Mouse (Mus musculus) hindlimb bud, embryonic 11.5 days (tissue): ENCODE measurements at regions not wholly inside any gene's neighbourhood (a gene's known extent, or its start where the extent isn't known, plus 50 kb on each side); places are given as distances from the start of the nearest gene placed in this dataset.

ENCODE experiments used
- DNase-seq: peaks from one replicate; pipeline ENCODE4 v3.0.0-alpha.2; 2012; ENCODE audit warnings: low read depth, low spot score; ENCODE audit errors: extremely low spot score

- DNase-seq = no peak
These were observed 54.5 kb upstream of the A530016L24Rik start for GRCm38 (mm10) chr12:112434673-112435294.

- no peak for DNase-seq
These were observed 53.7 kb upstream of the A530016L24Rik start for GRCm38 (mm10) chr12:112435295-112436110.

- no peak for DNase-seq
These were observed 52.2 kb upstream of the A530016L24Rik start for GRCm38 (mm10) chr12:112437046-112437445.

- no peak for DNase-seq
These were observed 51.0 kb upstream of the A530016L24Rik start for GRCm38 (mm10) chr12:112438206-112438605.
